Mouse (Mus musculus) lung, adult 2 months (tissue): ENCODE measurements at regions not wholly inside any gene's neighbourhood (a gene's known extent, or its start where the extent isn't known, plus 50 kb on each side); places are given as distances from the start of the nearest gene placed in this dataset.

ENCODE experiments used
- CTCF ChIP-seq: fragments of 200-500 bp; IDR thresholded peaks from 2 replicates; pipeline ENCODE4 v1.5.1; 2011; ENCODE audit warnings: mild to moderate bottlenecking, low read length, control low read depth; ENCODE audit not compliant: insufficient read depth
- POLR2A ChIP-seq: fragments of 200-500 bp; IDR thresholded peaks from 2 replicates; pipeline ENCODE4 v1.6.1; 2011; ENCODE audit warnings: low read depth, mild to moderate bottlenecking, control low read depth, low read length, borderline replicate concordance; ENCODE audit errors: extremely low read depth

DNA sequence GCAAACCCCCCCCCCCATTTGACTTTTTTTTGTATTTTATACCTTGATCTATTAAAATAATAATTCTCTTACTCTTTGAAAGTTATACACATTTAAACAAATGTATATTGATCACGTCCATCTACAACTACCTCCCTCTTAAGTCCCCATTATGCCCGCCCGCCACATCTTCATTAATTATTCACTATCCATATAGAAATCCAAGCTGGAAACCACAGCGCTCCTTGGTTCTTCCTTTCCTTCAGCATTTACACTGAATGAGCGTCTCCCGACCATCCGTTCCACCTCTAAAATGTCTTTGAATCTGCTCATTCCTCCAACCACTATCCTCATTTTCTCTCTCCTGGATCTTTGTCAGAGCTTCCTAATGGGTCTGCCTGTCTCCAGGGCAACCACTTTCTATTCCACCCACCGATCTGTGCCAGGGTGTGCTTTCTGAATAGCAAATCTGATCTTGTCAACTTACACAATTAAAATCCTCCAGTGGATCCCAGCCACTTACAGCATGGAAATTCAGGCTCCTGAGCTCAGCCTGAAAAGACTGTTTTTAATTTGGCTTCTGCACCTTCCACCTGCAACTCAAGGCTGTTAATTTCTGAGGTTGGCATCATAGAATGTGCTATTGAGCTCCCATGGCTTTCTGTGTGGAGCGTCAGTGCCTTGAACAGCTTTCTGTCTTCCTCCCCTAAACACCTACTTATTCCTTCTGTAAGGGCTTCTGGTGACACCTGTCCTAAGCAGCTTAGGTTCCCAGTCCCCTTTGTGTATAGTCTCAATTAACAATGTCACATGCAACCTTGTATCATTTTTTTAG lies 265.5 kb downstream of the Spry2 start:
- TF ChIP-seq CTCF, result no peak
- TF ChIP-seq POLR2A, result no peak
